Mouse (Mus musculus): ENCODE results near the gene Aff3. TPM values are rescaled to one million over a fixed set of nuclear protein-coding genes. Genes with fewer than 3 reads are reported as not detected.

Gene Aff3
- total RNA-seq, 2 experiments from 2014 or later = 82.5 to 111 TPM

GRCm38 (mm10) chr1:38658933-38659553 is 5.7 kb downstream of the Aff3 start:
- DNase-seq (ENCODE audit: low spot score in 2 of 2) = no peak
- intact Hi-C loops (cut with DNase I) = no loop called here

DNA sequence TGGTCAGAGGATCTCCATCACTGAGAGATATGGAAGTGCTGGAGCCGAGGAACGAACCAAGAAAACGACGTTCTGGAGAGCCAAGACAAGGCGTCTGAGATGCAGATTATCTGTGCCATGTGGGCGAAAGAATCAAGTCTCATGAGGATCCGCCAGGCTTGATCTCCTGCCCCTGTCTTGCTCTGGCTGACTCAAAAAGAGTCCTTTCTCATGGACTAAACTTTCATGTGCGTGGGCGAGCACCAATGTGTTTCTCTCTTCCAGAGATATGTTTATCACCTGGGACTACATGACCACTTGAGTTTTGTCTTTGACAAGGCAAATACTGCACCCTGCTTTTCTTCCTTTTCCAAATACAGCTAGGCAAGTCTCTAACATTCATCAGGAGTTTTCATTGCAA is 6.4 kb downstream of the Aff3 start:
- intact Hi-C loops (cut with DNase I) = no loop called here
- no peak for DNase-seq (ENCODE audit: low spot score in 2 of 2)

GRCm38 (mm10) chr1:38657606-38658005 is 7.1 kb downstream of the Aff3 start:
- no peak for DNase-seq (ENCODE audit: low spot score in 2 of 2)
- intact Hi-C loops (cut with DNase I) = no loop called here

- no peak for DNase-seq (ENCODE audit: low spot score in 2 of 2)
- intact Hi-C loops (cut with DNase I) = no loop called here
Observed at GRCm38 (mm10) chr1:38654981-38655540, 9.7 kb downstream of the Aff3 start.

DNA sequence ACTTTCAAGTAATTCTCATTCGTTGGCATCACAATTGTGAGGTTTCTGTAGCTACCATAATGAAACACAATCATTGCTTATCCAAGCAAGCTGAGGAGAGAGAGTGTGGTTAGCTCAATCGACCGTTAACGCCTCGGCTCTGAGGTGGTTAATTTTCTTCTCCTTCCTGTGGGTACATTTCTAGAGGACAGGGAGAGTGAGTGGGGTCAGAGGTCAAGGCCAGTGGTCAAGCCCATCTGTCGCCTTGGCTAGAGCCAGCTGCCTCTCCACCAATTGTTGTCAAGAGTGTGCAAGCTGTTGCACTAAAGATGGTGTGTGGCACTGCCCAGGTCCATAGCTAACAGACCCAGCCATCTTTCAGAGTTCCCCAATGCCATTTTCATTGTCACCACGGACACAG is 14.7 kb downstream of the Aff3 start:
- DNase-seq (ENCODE audit: low spot score in 2 of 2) = no peak
- intact Hi-C loops (cut with DNase I) = no loop called here

GRCm38 (mm10) chr1:38649174-38649573 is 15.6 kb downstream of the Aff3 start:
- intact Hi-C loops (cut with DNase I) = no loop called here

DNA sequence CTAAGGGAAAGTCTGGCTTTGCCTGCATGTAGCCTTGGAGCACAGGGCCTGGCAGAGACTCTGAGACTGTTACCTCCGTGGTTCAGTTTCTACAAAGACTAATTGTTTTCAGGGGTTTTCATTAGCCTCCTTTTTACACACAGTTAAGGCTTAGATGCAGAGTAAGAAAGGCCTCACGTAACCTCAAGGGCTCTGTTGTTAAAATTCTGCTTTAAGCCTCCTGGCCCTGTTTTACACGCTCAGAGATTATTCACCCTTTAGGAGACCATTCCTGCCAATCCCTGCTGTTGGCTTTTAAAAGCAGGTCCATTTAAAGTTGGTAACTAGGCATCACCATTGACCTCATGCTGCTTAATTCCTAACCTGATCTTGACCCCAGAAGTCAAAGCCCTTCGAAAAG is 22.5 kb downstream of the Aff3 start:
- no peak for DNase-seq (ENCODE audit: low spot score in 2 of 2)
- intact Hi-C loops (cut with DNase I) = no loop called here

More at GRCm38 (mm10) chr1:38649174-38649573, 15.6 kb downstream of the Aff3 start:
- no peak for DNase-seq (ENCODE audit: low spot score in 2 of 2)

DNA sequence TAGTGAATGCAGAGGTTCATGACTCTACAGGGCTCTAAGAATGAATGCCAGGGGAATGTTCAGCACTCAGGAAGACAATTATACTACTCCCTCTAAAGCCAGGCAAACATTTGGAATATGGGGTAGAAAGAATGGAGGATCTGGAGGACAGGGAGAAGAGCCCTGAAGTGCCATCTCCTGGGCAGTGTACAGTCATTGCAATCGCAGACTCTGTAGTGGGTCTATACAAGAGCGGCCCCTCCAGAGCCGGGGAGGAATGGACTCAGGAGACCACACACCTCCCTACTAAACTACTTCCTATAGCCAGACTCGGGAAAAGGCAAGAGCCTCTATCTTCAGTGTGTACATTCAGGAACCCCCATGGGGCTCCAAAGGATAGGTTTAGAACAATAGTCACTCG is 25.1 kb downstream of the Aff3 start:
- DNase-seq (ENCODE audit: low spot score in 2 of 2) = no peak
- intact Hi-C loops (cut with DNase I) = loop anchor here (10.0 kb wide), 1 partner anchor 455 kb away; no protein-coding TSS in a partner anchor

DNA sequence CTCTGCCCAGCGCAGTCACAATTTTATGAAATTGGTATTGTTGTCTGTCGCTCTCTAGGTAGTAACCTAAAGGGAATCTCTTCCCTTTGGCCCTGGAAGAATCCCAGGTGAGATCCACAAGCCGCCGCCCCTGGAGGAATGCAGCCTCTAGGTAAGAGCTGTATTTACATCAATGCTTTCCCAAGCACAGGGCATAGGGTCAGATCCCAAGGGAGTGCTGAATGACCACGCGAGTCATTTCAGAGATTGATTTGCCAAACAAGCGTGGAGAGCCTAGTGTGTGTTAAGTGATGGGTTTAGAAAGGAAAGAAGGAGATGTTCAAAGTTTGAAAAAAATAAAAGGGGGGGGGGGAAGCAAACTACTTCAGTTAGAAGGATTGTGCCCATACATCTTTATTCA is 29.2 kb downstream of the Aff3 start:
- no peak for DNase-seq (ENCODE audit: low spot score in 2 of 2)
- intact Hi-C loops (cut with DNase I) = loop anchor here (10.0 kb wide), 1 partner anchor 451 kb away; no protein-coding TSS in a partner anchor

GRCm38 (mm10) chr1:38634081-38634480 is 30.7 kb downstream of the Aff3 start:
- no peak for DNase-seq (ENCODE audit: low spot score in 2 of 2)
- intact Hi-C loops (cut with DNase I) = loop anchor here (10.0 kb wide), 1 partner anchor 449 kb away; no protein-coding TSS in a partner anchor

GRCm38 (mm10) chr1:38632461-38633180 is 32.1 kb downstream of the Aff3 start:
- intact Hi-C loops (cut with DNase I) = loop anchor here (10.0 kb wide), 1 partner anchor 448 kb away; no protein-coding TSS in a partner anchor
- DNase-seq (ENCODE audit: low spot score in 2 of 2) = peak; percentile 9 to 19

DNA sequence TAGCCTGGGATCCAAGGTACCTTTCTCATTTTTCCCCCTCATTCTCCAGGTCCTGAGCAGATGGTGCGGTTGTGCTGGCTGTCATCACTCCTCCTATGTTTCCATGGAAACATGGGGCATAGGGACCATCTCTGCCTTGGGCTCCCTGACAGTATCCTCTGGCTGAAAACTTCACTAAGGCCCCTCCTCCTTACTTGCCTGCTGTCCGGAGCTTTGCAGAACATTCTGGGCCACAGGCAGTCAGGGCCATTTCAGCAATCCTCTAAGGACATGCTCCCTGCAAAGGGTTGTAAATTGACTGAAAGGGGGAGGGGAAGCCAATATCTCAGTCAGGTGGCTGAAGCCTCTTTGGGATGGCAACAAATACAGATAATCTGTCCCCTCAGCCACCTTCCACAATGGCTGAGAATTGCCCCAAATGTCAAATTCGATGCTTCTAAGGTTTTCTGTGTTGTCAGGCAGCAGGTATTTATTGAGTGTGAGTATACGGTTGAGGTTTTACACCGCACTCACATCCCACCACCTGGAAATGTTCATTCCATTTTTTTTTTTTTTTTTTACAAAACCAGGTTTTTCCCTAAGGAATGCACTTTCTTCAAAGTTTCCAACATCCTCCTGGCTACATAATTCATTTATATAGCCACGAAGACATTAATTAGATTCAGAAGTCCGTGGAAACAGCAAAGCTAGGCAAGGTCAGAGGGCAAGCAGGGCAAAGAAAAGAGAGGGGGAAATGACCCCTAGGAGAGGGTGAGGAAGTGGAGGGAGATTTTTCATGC is 33.1 kb downstream of the Aff3 start:
- intact Hi-C loops (cut with DNase I) = loop anchor here (10.0 kb wide), 1 partner anchor 447 kb away; no protein-coding TSS in a partner anchor
- peak in 1 of 2 experiments; percentile 10 for DNase-seq (ENCODE audit: low spot score in 2 of 2)

GRCm38 (mm10) chr1:38628901-38629585 is 35.7 kb downstream of the Aff3 start:
- peak; percentile 13 to 44 for DNase-seq (ENCODE audit: low spot score in 2 of 2)
- intact Hi-C loops (cut with DNase I) = loop anchor here (5.0 to 10.0 kb wide), 4 partner anchors 103 to 234 kb away; no protein-coding TSS in a partner anchor

GRCm38 (mm10) chr1:38628426-38628825 is 36.3 kb downstream of the Aff3 start:
- intact Hi-C loops (cut with DNase I) = loop anchor here (5.0 to 10.0 kb wide), 4 partner anchors 104 to 234 kb away; no protein-coding TSS in a partner anchor
- DNase-seq (ENCODE audit: low spot score in 2 of 2) = peak; percentile 20 to 36

DNA sequence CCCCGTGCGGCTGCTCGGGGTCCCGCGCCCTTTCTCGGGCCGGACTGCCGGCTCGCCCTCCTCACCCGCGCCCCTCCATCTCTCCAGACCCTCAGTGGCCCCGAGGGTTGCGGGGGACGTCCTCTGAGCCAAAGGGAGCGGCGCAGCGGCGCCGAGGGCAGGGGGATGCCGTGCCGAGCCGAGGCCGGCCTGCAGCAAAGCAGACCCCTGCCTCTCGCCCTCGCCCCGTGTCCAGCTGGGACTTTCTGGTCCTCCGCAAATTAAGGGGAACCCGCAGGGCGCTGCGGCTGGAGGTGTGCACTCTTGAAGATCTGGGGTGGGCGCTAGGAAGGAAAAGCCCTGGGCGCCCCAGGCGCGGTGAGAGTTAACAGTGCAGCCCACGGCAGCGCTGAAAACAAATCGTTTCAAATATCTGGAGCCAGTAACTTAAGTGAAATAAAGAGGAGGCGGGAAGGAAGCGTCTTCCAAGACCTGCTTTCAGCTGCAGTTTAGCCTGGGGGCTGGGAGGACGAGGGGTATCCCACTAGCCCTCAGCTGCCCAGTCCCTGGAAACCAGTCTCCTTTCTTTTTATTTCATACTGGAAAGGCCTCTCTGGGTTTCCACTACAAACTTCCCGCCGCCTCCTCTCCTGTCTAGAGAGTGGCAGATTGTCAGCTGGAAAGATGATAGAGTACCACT is 36.9 kb downstream of the Aff3 start:
- DNase-seq (ENCODE audit: low spot score in 2 of 2) = peak; percentile 51 to 66
- intact Hi-C loops (cut with DNase I) = loop anchor here (5.0 to 10.0 kb wide), 4 partner anchors 104 to 233 kb away; no protein-coding TSS in a partner anchor

DNA sequence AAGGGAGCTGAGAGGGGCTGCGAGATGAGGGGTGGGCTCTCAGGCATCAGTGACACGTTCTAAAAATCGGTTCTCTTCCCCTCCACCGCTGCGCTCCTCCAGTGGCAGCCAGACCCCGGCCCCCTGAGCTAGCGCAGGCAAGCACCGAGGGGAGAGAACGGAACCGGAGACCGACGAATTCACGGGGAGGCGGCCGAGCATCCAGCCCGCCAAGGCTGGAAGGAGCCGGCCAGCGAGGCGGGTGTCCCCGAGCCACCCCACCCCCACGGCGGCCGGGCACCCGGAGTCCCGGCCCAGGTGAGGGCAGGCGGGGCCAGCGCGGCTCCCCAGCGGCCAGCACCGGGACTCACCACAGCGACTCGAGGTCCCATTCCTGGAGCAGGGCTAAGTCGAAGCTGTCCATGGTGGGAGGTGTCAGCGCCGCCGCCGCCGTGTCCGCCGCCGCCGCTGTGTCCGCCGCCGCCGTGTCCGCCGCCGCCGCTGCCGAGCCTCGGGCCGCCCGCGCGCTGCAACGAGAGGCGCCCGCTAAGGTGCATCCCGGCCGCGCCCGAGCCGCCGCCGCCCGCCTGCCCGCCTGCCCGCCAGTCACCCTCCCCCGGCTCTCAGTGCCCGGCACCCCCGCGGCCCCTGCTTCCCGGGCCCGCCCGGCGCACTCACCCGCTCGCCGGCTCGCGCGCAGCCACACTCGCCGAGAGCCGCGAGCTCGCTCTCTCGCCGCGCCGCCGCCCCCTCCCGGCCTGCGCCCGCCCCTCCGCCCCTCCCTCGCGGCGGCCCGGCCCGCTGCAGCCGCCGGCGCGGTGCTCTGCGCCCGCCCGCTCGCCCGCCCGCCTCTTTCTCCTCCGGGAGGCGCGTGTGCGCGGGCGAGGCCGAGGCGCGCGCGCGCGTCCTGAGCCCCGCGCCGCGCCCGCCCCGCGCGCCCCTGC is 37.8 kb downstream of the Aff3 start:
- peak; percentile 48 to 74 for DNase-seq (ENCODE audit: low spot score in 2 of 2)
- intact Hi-C loops (cut with DNase I) = loop anchor here (5.0 to 10.0 kb wide), 4 partner anchors 105 to 232 kb away; no protein-coding TSS in a partner anchor

DNA sequence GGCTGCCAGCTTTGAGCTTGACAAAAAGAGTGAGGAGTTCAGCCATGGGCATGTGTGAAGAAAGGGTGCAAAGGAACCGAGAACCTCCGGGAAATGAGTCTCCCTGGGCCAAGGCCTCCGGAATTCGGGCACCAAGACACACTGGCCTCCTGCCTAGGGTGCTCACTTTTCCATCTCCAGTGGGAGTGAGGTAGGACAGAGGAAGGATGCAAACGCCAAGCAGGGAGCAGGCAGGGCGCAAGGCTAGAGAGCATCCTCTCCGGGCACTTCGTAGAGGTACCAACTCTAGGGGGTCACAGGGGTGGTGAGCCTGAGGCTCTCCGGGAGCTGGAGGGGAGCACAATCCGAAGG is 38.4 kb downstream of the Aff3 start:
- intact Hi-C loops (cut with DNase I) = loop anchor here (5.0 to 10.0 kb wide), 4 partner anchors 106 to 232 kb away; no protein-coding TSS in a partner anchor
- peak in 1 of 2 experiments; percentile 10 for DNase-seq (ENCODE audit: low spot score in 2 of 2)
